40 mouse cellular contexts compared by ENCODE assay signal in the genomic region with DNA sequence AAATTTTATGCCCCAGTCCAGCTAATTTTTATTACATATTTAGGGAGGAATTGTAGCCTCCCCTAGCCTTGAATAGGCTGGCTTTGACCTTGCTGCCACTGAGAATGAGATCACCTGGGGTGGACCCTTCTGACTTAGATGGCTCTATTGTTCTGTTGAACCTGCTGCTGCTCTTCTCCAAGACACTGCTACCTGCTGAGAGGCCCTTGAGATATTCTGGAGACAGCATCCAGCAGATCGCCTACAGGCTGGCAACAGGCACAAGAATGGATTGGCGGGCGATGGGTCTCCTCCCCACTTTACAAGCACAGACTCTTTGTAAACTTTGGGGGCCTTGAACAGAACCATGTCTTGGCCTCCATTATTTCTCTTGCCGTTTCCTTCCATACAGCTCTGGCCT. TPM values are rescaled to one million over a fixed set of nuclear protein-coding genes. Genes with fewer than 3 reads are reported as not detected.
"Had no signal": no experiment of that assay in that cellular context is flagged by ENCODE, and none has a peak within 500 bp of the region (broad histone marks: within the 10 kb centered on the region; RNA-seq: fewer than 3 reads in every experiment).

No protein-coding gene starts in this region.

RNA-seq across cellular contexts. Expression of a gene that starts 18.2 kb away (rescaled TPM):
- total RNA-seq: heart, postnatal 10 days; heart, postnatal 14 days; heart, postnatal 25 days; heart, postnatal 36 days; heart, postnatal 4 days; hematopoietic stem cell, adult 5-6 weeks; hindbrain, postnatal 0 days; layer of hippocampus, adult 18-20 months; layer of hippocampus, adult 2 months; layer of hippocampus, adult 8-10 months; layer of hippocampus, postnatal 10 days; layer of hippocampus, postnatal 14 days; layer of hippocampus, postnatal 25 days; layer of hippocampus, postnatal 36 days; left cerebral cortex, adult 18-20 months; left cerebral cortex, adult 2 months; left cerebral cortex, adult 8-10 months had no signal
- polyA plus RNA-seq: heart, embryonic 12.5 days; heart, embryonic 13.5 days; heart, embryonic 14.5 days; heart, embryonic 15.5 days; heart, embryonic 16.5 days; heart, postnatal 0 days; hindbrain, embryonic 10.5 days; hindbrain, embryonic 11.5 days; hindbrain, embryonic 12.5 days; hindbrain, embryonic 13.5 days; hindbrain, embryonic 15.5 days; hindbrain, embryonic 16.5 days; hindbrain, postnatal 0 days; inflammation-experienced regulatory T-cells, adult 6 months; intestine, embryonic 14.5 days; intestine, embryonic 15.5 days; intestine, embryonic 16.5 days; intestine, postnatal 0 days; kidney, adult 2 months; kidney, embryonic 14.5 days; kidney, embryonic 15.5 days; kidney, embryonic 16.5 days; kidney, postnatal 0 days; large intestine, adult 2 months had no signal
